Mouse (Mus musculus) layer of hippocampus, adult 9-10 months (tissue): ENCODE measurements at regions not wholly inside any gene's neighbourhood (a gene's known extent, or its start where the extent isn't known, plus 50 kb on each side); places are given as distances from the start of the nearest gene placed in this dataset.

Experiments used
- DNase-seq: peaks from one replicate; pipeline ENCODE4 v3.0.0; 2022; ENCODE audit warnings: low spot score

DNA sequence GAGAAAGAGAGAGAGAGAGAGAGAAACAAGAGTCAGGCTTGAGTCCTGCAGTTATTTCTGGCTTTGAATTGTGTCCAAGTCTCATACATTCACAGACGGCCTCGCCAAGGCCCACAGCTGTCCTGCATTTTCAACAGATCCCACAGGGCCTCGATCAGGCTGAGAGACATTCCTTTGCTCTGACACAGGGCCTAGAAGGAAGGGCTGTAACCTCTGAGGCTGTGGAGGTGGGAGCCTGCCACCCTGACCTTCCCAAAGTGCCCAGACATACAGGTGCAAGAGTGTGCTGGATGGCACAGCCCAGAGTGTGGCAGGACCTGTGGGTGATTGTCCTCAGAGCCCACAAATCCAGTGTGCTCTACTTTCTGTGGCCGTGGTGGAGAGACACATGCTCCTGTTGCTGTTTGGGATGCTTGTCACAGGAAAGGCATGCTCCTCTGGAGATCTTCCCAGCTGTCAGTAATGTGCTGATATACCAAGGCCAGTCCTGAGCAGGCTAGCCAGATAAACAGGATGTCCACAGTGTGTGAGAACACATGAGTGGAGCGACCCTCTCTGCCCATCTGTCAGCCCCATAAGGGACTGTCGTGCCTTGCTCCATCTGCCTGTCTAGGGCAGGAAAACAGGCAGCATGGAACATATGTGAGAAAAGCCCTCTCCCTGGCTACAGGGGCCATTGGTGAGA lies 151.2 kb upstream of the Gm5148 start:
- no peak for DNase-seq

GRCm38 (mm10) chr3:37874864-37875263 lies 150.6 kb upstream of the Gm5148 start:
- no peak for DNase-seq

DNA sequence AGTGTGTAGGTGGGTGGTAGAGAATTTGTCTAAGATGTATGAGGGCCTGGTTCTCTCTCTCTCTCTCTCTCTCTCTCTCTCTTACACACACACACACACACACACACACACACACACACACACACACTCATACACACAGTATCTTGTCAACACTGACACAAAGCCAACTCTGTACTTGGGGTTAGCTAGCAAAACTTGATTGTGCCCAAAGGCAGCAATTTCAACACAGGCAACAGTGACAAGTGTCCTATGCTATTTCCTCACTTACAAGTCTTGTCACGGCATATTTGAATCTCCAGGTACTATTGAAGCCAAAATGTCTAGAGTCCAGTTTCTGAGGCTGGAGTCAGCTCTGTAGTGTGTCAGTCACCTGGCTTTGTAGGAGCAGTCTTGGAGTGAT lies 150.1 kb upstream of the Gm5148 start:
- no peak for DNase-seq

- DNase-seq, result no peak
Observed at GRCm38 (mm10) chr3:37872329-37872728, 148.0 kb upstream of the Gm5148 start.

GRCm38 (mm10) chr3:37871076-37871475 lies 146.8 kb upstream of the Gm5148 start:
- no peak for DNase-seq

DNA sequence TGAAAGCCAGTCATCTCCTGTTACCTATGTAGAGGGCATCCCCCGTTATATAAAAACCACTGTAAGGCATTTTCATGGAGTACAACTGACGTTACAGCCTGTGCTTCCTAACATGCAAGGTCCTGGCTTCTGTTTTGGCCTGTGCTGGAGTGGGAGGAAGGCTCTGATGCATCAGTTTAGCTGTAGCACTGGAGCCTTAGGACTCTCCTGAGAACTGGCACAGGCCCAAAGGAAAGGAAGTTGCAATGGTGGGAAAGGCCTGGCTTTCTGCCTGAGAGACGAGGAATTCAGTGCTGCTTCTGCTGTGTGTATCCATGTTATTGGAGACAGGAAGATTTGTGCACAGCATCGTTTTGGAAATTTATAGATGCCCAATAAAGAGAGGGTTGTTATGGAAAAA lies 144.2 kb upstream of the Gm5148 start:
- no peak for DNase-seq

GRCm38 (mm10) chr3:37862756-37863155 lies 138.5 kb upstream of the Gm5148 start:
- no peak for DNase-seq

GRCm38 (mm10) chr3:37860715-37861461 lies 136.6 kb upstream of the Gm5148 start:
- no peak for DNase-seq

DNA sequence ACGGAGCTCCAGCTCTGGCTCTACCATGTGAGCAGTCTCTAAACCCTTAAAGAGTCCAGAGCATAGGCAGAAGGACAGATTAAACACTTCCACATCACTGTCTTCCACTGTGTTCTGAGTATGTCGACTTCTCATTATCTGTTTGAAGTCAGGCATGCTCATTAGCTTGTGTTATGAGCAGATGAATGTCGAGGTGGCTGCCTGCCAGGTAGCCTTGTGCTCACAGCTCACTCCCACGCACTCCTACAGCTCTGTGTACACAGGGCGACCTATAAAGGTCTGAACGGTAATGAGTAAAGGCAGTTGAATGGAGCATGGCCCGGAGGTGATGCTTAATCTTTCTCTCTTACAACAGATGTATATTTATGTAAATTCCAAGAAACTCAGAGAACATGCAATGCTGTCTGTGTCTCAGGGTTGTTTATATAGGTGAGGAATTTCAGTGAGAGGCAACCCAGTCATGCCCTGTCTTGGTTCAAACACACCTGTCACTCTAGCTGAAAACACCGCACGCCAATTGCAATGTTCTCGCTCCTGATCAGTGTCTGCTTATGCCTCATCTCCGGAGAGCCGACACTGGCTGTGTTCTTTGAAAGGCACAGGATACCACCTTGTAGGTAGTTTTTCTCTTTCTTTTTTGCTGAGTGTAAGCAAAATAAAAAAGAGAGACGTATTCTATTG lies 135.9 kb upstream of the Gm5148 start:
- DNase-seq, result no peak

- no peak for DNase-seq
Observed at GRCm38 (mm10) chr3:37858624-37859302, 134.5 kb upstream of the Gm5148 start.

GRCm38 (mm10) chr3:37846191-37847003 lies 122.1 kb upstream of the Gm5148 start:
- no peak for DNase-seq

DNA sequence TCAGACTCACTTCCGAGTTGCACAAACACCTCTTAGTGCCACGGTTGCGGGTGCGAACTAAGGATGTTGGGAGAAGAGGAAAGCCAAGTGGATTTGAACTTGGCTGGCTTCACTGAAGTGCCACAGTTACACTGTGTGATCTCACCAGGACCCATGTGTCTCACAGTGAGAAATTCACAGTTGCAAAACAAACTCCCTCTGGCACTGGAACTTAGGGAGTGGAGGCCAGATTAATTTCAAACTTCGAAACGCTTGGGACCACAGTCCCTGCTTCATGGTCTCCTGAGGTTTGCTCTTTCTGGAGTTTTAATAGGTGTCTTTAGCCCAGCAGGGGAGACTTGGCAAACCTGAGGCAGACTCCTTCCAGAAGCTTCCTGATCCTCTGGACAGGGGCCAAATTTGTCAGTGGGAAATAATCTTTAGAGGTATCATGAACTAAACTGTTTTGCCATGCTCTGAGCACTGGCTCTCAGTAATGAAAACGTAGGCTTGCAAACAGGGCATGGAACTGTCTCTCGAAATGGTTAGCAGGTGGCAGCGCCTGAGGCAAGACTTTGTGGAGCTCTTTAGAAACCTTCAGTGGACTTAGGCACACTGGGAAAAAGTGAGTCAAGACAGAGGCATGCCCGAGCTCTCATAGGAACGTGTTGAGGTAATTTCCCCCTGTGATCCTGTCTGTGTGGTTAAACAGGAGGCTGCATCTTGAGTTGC lies 121.2 kb upstream of the Gm5148 start:
- DNase-seq, result no peak

GRCm38 (mm10) chr3:37844731-37845312 lies 120.5 kb upstream of the Gm5148 start:
- DNase-seq, result no peak

DNA sequence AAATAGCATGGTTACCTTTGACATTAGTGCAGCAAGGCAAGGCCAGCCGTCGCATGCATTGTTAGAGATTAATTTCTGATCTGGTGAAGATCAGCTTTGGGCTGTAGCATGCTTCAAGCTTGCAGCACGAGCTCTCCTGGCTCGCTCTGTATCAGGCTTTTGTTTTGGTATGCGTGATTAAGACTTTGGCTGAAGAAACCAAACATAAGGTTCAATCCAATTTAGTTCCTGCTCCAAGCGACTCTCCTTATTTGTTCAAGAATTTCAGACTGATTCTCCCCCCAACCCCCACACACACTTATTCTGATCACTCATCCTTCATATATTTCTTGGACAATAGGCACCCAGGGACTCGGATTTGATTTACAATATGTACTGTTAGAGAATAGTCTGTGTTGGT lies 118.0 kb upstream of the Gm5148 start:
- DNase-seq, result no peak

DNA sequence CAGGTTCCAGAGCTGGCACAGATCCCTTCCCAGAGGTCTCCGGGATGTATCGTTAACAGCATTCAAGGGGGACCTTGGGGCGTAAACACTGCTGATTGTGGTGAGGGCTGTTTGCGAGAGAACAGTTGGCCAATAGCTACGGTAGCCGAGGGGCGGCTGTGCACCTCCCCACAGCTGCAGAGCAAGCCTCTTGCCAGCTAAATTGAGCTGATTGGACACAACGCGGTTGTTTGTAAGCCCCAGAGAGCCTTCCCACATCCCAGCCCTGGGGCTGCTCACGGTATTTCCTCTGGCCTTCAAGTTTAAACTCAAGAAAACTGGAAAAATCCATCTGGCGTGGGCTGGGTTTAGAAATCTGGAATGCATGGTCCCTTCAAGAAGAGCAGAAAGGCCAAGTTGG lies 114.6 kb upstream of the Gm5148 start:
- no peak for DNase-seq

DNA sequence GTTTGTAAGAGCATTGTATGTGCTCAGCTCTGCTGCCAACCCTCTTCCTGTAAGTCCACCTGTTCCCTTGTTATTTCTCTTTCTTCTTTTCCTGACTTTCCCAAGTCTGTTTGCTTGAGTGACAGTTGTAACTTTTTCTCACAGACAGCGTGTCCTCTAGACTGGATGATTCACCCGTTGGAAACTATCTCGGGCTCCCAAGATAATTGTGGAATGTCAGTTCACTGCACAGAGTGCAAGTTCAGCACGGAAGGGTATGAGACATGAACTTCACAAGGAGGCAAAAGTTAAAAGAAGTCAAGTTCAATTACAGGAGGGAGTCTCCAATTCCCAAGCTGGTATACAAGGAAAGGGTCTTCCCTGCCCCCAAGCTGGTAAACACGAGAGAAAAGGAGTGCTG lies 112.5 kb upstream of the Gm5148 start:
- DNase-seq, result no peak

DNA sequence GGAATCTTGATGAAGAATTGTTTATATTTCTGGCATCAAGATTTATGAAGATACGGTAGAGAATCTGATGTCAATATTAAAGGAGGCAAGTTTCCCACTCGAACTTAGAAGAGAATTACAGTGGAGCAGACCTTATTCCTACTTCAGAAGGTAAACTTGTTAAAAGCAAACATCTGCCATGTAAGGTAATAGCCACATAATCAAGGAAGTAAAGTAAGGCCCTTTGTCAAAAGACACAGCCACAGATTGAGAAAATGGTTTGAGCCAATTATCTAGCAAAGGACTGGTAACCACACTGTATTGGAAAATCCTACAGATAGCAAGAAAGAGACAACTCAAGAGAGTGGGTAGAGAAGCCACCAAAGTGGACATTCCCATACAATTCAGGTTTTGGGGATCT lies 111.4 kb upstream of the Gm5148 start:
- no peak for DNase-seq

DNA sequence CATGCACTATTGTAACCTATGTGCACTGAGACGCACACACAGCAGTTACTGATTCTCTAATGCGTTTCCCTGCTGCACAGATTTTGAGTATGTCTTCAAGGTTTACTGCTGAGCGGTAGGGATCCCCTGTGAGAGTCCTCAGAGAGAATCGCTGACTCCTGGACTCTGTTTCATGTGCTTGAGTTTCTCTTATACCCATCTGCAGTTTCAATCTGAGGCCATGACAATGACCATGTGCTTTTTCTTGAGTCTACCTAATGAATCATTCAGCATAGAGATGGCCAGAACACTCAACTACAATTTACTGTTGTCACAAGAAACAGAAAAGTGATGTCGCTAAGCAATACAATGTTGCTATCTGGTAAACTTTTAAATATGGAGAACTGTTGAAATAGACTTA lies 110.8 kb upstream of the Gm5148 start:
- DNase-seq, result no peak

DNA sequence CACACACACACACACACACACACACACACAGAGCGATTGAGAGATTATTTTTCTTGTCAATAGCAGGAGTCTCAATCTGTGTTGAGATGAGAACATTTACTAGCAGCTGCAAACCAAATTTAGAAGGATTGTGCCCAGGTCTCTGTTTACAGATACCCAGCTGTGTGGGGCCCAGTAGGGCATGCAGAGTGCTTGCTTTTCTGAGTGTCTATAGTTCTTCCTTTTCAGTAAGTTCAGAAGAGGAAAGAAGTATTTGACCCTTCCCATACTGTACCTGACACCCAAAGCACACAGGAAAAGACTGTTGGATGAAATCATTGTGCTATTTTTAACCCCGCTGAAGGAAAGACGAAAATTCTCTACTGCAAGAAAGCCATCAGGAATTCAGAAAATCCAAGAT lies 110.3 kb upstream of the Gm5148 start:
- DNase-seq, result no peak

DNA sequence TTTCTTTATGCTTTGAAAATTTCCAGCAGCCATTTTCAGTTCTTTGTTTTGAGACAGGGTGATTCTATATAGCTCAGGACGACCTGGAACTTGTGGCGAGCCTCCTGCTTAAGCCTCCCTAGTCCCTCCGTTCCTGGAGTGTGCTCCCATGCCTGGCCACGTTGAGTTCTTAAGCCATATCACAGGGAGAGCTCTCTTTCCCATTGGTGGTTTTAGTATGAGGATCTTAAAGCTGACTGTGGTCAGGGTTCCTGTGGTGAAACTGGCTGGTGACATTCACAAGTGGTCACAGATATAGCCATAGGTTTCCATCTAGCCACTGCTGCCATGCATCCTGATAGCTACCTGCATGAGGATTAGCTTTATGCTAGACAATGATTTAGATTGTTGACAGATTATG lies 109.1 kb upstream of the Gm5148 start:
- DNase-seq, result no peak

DNA sequence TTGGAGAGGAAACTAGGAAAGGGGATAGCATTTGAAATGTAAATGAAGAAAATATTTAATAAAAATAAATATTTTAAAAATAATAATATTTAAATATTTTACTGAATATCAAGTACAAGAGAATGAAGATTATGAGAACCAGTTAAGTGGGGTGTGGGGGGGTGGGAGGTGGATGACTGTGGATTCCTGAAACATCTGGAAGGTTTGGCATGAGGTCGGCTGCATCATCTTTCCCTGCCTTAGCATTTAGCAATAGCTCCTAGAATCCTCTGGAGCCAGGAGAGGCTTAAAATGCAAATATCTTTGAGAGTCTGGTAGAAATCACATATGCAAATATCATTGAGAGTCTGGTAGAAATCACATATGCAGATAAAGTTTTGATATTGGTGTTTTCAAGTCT lies 103.3 kb upstream of the Gm5148 start:
- DNase-seq, result no peak
